Mouse (Mus musculus) lung, postnatal 0 days (tissue): Measurements from ENCODE around the gene Cnih3.

ENCODE experiments used
- CTCF ChIP-seq: IDR thresholded peaks from 2 replicates; pipeline ENCODE4 v1.5.1; 2016; ENCODE audit warnings: antibody characterized with exemption, mild to moderate bottlenecking
- EP300 ChIP-seq: IDR thresholded peaks from 2 replicates; pipeline ENCODE4 v1.6.1; 2016; ENCODE audit warnings: antibody characterized with exemption, mild to moderate bottlenecking, control low read depth

- TF ChIP-seq CTCF = no peak
- no peak for TF ChIP-seq EP300
Observed at GRCm38 (mm10) chr1:181353200-181354097, 1.0 kb downstream of the Cnih3 start.
